Mouse (Mus musculus): Measurements from ENCODE around the gene Cpvl. TPM values are rescaled to one million over a fixed set of nuclear protein-coding genes. Genes with fewer than 3 reads are reported as not detected.

The Cpvl gene
- total RNA-seq, 2 experiments from 2014 or later, result not detected

DNA sequence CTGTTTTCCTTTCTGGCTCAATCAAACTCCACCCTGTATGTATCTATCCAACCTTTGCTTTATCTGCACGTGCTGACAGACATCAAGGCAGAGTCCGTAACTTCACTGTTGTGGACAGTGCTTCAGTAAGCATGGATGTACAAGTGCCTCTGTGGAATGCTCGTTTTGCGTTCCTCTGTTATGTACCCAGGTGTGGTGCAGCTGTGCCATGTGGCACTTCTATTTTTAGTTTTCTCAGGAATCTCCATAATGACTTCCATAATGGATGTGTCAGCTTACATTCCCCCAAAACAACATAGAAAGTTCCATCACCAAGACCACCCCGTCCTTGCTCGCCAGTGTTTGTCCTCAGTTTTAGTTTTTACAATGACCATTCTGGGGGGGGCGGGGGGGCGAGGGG is 76.7 kb downstream of the Cpvl start:
- intact Hi-C loops (cut with DNase I), result no loop called here
- DNase-seq, result no peak

GRCm38 (mm10) chr6:53897872-53898464 is 80.5 kb downstream of the Cpvl start:
- no peak for DNase-seq
- intact Hi-C loops (cut with DNase I), result no loop called here

- intact Hi-C loops (cut with DNase I), result no loop called here
- no peak for DNase-seq
Measured at GRCm38 (mm10) chr6:53897126-53897525, 81.3 kb downstream of the Cpvl start.

GRCm38 (mm10) chr6:53893731-53894130 is 84.7 kb downstream of the Cpvl start:
- DNase-seq, result no peak
- intact Hi-C loops (cut with DNase I), result no loop called here

DNA sequence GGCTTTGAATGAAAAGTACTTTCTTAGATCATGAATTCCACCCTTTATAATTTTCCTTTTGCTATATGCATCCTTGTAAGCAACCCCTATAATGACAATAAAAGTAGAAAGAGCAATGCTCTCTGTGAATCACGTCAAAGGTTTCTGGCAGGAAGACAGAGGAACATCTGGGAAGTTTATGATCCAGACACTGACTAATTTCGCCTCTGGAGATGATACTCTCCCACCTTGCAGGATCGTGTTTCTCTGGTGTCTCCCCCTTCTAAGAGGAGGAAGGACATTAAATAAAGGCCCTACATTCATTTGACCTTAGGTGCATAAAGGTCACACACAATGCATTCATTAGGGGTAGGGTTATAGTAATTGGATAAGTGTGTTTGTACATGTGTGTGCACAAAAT is 87.4 kb downstream of the Cpvl start:
- no peak for DNase-seq
- intact Hi-C loops (cut with DNase I), result no loop called here

DNA sequence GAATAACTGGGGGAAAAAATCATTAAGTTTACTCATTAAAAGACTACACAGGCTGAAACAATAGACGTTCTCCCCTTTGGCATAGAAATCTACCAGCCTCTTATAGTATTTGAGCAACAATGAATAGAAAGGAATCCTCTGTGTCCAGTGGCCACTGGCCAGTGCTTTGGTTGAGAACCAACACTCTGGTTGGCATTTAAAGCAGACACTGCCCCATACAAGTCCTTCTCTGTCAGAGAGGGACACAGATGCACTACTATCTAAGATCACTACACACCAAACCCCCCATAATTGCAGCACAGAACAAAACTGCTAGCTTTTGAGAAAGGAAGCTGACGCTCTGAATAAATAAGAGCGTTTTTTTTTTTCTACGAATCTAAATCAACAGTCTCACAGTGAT is 93.5 kb downstream of the Cpvl start:
- no peak for DNase-seq
- intact Hi-C loops (cut with DNase I), result no loop called here

DNA sequence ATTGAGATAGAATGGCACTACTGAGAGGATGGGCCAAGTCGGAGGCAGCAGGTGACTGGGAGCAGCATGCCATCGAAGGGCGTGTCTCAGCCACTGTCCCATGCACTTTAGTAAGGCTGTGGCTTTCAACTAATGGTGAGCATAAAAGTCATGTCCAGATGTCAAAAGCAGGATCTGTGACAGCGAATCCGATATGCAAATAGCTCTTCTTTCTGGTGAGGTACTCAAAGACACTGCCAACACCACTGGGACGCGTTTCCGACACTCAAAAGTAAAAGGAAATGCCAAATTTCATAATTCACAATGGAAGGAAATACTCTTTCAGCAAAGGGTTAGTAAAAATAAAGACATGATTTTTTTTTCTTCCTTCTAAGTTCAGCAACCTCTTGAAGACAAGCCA is 94.0 kb downstream of the Cpvl start:
- intact Hi-C loops (cut with DNase I), result no loop called here
- no peak for DNase-seq

GRCm38 (mm10) chr6:53883405-53883804 is 95.1 kb downstream of the Cpvl start:
- DNase-seq, result no peak
- intact Hi-C loops (cut with DNase I), result no loop called here

GRCm38 (mm10) chr6:53881623-53882022 is 96.8 kb downstream of the Cpvl start:
- no peak for DNase-seq
- intact Hi-C loops (cut with DNase I), result no loop called here

GRCm38 (mm10) chr6:53881235-53881606 is 97.2 kb downstream of the Cpvl start:
- intact Hi-C loops (cut with DNase I), result no loop called here
- no peak for DNase-seq

DNA sequence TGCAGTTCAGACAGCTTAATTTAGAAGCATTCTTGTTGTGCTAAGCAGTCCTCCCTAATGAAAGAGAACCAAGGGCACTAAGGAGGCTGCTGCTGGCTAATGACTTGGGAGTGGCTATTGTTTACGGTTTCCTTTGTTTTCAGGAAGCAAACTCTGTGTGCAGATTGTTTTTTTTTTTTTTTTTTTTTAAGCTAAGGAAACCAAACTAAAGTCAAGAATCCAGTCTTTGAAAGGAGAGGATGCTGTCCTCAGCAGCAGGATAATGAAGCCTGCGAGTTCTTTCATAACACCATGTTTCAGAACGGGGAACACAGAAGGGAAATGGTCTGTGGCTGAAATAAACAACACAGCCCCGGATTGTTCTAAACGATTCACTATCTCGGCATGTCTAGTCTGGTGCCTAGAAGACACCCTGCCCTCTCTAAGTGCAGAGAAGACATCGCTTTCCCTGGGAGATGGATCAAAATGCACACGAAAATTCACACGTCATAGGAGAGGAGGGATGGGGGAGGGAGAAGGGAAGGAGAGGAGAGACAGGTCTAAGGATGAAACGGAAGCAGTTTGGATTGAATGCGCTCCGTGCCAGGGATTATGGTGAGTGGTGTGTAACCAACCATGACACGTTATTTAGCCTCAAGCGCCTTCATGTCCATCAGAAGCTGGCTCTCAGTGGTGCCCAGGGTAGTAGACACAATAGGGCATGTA is 97.8 kb downstream of the Cpvl start:
- DNase-seq, result no peak
- intact Hi-C loops (cut with DNase I), result no loop called here

DNA sequence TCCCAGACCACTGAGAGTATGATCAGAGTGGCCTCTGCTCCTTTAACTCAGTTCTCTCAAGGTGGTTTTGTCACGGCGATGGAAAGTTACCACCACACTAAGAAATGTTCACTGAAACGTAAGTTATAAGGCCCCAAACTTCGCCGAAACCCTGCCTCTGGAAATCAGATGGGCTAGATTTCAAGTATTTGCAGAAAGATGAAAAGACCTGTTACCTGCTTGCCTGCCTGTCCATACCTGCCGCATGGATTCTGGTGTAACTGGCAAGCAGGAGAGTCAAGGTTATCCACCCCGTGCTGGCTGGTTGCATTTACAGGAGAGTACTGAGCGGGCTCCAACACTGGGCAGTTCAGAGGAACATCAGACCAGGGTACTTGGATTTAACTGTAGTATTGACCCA is 98.9 kb downstream of the Cpvl start:
- intact Hi-C loops (cut with DNase I), result no loop called here
- DNase-seq, result no peak

DNA sequence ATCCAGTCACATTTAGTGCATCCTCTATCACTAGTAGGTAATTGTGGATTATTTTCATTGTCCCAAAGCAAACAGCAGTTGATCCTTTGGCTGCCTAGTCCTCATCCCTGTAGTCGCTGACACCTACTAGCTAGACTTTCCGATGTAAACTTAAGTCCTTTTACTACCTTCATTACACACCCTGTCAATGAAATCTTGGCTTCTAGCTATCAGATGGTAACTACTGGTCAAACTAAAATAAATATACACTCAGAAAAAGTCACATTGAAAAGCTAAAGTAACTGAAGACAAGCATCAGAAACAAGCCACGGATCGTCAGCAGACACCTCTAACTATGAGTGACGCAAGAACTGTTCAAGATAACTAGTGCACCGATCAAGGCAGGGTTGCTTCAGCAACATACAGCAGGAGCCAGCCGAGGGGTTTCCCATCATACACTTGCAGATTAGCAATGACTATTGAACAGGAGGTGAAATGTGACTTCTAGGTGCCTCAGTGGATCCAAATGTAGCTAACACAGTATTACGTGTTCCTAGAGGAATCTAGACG is 103.5 kb downstream of the Cpvl start:
- intact Hi-C loops (cut with DNase I), result loop anchor here (5.0 kb wide), 4 partner anchors 53 to 93 kb away; partner anchors contain the start of gene Tril
- no peak for DNase-seq

- no peak for DNase-seq
- intact Hi-C loops (cut with DNase I), result loop anchor here (5.0 kb wide), 4 partner anchors 50 to 90 kb away; partner anchors contain the start of gene Tril
Measured at GRCm38 (mm10) chr6:53871903-53872302, 106.6 kb downstream of the Cpvl start.

- no peak for DNase-seq
- intact Hi-C loops (cut with DNase I), result no loop called here
Measured at GRCm38 (mm10) chr6:53863011-53863410, 115.5 kb downstream of the Cpvl start.

GRCm38 (mm10) chr6:53859106-53859505 is 119.4 kb downstream of the Cpvl start:
- peak; percentile 59 for DNase-seq
- intact Hi-C loops (cut with DNase I), result no loop called here

DNA sequence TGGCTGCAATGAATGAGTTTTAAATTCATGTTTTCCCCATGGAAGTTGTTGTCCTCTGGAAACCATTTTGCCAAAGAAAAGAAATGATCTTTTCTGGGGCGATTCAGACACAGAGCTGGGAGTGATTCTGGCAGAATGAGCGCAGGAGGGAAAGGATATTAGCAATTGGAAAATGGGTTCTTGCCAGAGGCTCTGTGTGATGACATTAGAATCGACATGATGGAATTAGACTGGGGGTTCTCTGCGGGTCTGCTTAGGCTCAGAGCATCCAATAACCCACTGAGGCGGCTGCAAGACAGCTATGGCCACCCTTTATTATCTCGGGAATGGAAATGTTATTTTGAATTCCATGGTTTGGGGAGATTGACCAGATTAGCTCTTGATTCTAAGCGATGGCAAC is 120.6 kb downstream of the Cpvl start:
- no peak for DNase-seq
- intact Hi-C loops (cut with DNase I), result no loop called here

- no peak for DNase-seq
- intact Hi-C loops (cut with DNase I), result no loop called here
Measured at GRCm38 (mm10) chr6:53856775-53857174, 121.7 kb downstream of the Cpvl start.

DNA sequence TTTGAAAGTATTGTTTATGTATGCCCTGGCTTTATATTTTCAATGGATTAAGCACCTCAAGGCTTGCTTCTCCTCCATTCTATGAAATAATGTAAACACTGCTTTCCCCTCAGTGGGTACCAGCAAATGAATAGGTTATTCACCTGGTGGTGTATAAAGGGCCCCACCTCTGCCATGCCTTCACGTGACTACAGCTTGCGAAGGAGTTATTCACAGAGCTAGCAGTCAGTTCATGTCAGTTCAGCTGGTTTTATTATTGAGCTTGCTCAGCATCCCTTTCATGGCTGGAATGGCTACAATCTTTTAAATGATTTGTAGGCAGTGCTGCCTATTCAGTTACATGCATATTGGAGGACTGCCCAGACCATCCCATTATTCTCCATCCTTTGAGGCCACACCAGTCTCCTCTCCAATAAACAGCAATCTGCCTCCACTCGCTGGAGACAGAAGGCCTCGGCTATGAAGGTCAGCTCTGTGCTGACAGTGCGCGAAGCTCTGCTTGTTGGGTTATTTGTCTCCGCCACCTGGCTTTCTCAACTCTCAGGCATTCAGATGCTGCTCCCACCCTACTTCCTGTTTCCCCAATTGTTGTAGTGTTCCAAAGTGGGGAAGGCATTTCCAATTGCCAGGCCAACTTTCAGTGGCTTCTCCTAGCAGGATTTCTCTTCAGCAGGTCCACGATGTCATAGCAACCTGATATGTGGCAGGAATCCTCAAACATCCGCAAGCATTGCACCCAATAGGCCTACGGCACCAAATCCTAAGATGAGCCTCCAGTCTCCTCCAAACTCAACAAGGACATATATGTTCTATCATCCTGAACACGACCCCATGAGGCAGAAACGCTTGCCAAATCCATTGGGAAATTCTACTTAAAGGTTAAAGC is 123.3 kb downstream of the Cpvl start:
- intact Hi-C loops (cut with DNase I), result no loop called here
- no peak for DNase-seq

DNA sequence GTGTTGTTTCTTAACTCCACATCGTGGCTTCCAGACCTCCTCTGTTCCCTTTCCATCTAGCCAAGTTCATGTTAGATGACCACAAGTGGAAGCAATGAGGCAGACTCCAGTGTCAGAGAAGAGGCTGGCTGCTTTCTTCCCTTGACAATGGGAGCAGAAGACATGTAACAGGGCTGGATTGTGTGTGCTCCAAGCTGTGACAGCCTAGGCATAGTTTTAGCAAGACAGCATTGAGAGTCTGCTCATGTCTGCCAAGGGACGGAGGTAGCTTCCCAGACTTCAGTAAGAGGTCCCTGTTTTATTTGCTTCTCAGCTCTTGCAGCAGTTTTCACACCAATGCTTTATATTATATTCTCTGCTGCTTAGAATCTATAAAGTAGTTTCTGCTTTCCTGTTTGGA is 124.2 kb downstream of the Cpvl start:
- intact Hi-C loops (cut with DNase I), result no loop called here

GRCm38 (mm10) chr6:53853546-53853945 is 124.9 kb downstream of the Cpvl start:
- intact Hi-C loops (cut with DNase I), result no loop called here
- DNase-seq, result no peak

More for the DNA sequence above, 124.2 kb downstream of the Cpvl start:
- no peak for DNase-seq

All from heart, postnatal 10 days (tissue).